Mouse (Mus musculus): ENCODE data around the gene Slc30a10. TPM values are rescaled to one million over a fixed set of nuclear protein-coding genes. Genes with fewer than 3 reads are reported as not detected.
A peak's percentile ranks its signal among the peaks of the same experiment; 100 is the strongest.

The Slc30a10 gene
- polyA plus RNA-seq, 1 experiment from 2014 or later = 1.4 TPM

- DNase-seq (ENCODE audit: low spot score) = no peak
- Histone ChIP-seq H3K36me3 (no peaks in the 10 kb centered on the region), H3K9me3 (replicated peaks) (no peaks in the 10 kb centered on the region), H3K4me3 (no peak overlapping the region), H3K4me1 (peaks cover 13% of the 10 kb centered on the region), H3K27me3 (ENCODE audit: low read depth, poor library complexity, severe bottlenecking) (no peaks in the 10 kb centered on the region), H3K27ac (replicated peaks) (peak overlapping the region; percentile 38; the same call in 1 of the 2 replicates)
- WGBS = 73% methylated on average over 18 of the region's 18 CpGs
Measured at GRCm38 (mm10) chr1:185441703-185442472, 12.8 kb upstream of the Slc30a10 start.

- Histone ChIP-seq H3K4me1 (no peaks in the 10 kb centered on the region), H3K27ac (replicated peaks) (no peak overlapping the region), H3K27me3 (ENCODE audit: low read depth, poor library complexity, severe bottlenecking) (peaks cover 10% of the 10 kb centered on the region), H3K36me3 (no peaks in the 10 kb centered on the region), H3K4me3 (no peak overlapping the region), H3K9me3 (replicated peaks) (no peaks in the 10 kb centered on the region)
- 89% methylated on average over 7 of the region's 7 CpGs for WGBS
- DNase-seq (ENCODE audit: low spot score) = no peak
Measured at GRCm38 (mm10) chr1:185448936-185449335, 5.7 kb upstream of the Slc30a10 start.

- peaks cover 6% of the 10 kb centered on the region for H3K4me1 ChIP-seq
- WGBS = 81% methylated on average over 2 of the region's 2 CpGs
- no peaks in the 10 kb centered on the region for H3K36me3 ChIP-seq
- H3K4me3 ChIP-seq = no peak overlapping the region
- H3K27ac ChIP-seq (replicated peaks) = no peak overlapping the region
- no peaks in the 10 kb centered on the region for H3K9me3 ChIP-seq (replicated peaks)
- peaks cover 17% of the 10 kb centered on the region for H3K27me3 ChIP-seq (ENCODE audit: low read depth, poor library complexity, severe bottlenecking)
- DNase-seq (ENCODE audit: low spot score) = no peak
Measured at GRCm38 (mm10) chr1:185449727-185450126, 4.9 kb upstream of the Slc30a10 start.

- Histone ChIP-seq H3K4me1 (peaks cover 19% of the 10 kb centered on the region), H3K9me3 (replicated peaks) (no peaks in the 10 kb centered on the region), H3K27me3 (ENCODE audit: low read depth, poor library complexity, severe bottlenecking) (peaks cover 31% of the 10 kb centered on the region), H3K4me3 (no peak overlapping the region), H3K36me3 (no peaks in the 10 kb centered on the region), H3K27ac (replicated peaks) (peak overlapping the region; percentile 28; the same call in 1 of the 2 replicates)
- DNase-seq (ENCODE audit: low spot score) = no peak
- WGBS = 93% methylated on average over 8 of the region's 8 CpGs
Measured at GRCm38 (mm10) chr1:185451077-185451476, 3.6 kb upstream of the Slc30a10 start.

GRCm38 (mm10) chr1:185451495-185451894, 3.2 kb upstream of the Slc30a10 start:
- Histone ChIP-seq H3K4me1 (peaks cover 19% of the 10 kb centered on the region), H3K27ac (replicated peaks) (no peak overlapping the region), H3K27me3 (ENCODE audit: low read depth, poor library complexity, severe bottlenecking) (peaks cover 35% of the 10 kb centered on the region), H3K36me3 (no peaks in the 10 kb centered on the region), H3K4me3 (no peak overlapping the region), H3K9me3 (replicated peaks) (no peaks in the 10 kb centered on the region)
- 92% methylated on average over 3 of the region's 3 CpGs for WGBS
- DNase-seq (ENCODE audit: low spot score) = no peak

GRCm38 (mm10) chr1:185452461-185452860, 2.2 kb upstream of the Slc30a10 start:
- H3K4me1 ChIP-seq = peaks cover 19% of the 10 kb centered on the region
- no peak overlapping the region for H3K27ac ChIP-seq (replicated peaks)
- H3K9me3 ChIP-seq (replicated peaks) = no peaks in the 10 kb centered on the region
- no peaks in the 10 kb centered on the region for H3K36me3 ChIP-seq
- H3K27me3 ChIP-seq (ENCODE audit: low read depth, poor library complexity, severe bottlenecking) = peaks cover 45% of the 10 kb centered on the region
- WGBS = 94% methylated on average over 6 of the region's 6 CpGs
- no peak for DNase-seq (ENCODE audit: low spot score)
- no peak overlapping the region for H3K4me3 ChIP-seq

GRCm38 (mm10) chr1:185454144-185454543, 504 bp upstream of the Slc30a10 start:
- no peak for DNase-seq (ENCODE audit: low spot score)
- Histone ChIP-seq H3K4me1 (peaks cover 19% of the 10 kb centered on the region), H3K9me3 (replicated peaks) (no peaks in the 10 kb centered on the region), H3K27me3 (ENCODE audit: low read depth, poor library complexity, severe bottlenecking) (peaks cover 47% of the 10 kb centered on the region), H3K27ac (replicated peaks) (peak overlapping the region; percentile 55; the same call in 1 of the 2 replicates), H3K4me3 (peak overlapping the region; percentile 73), H3K36me3 (no peaks in the 10 kb centered on the region)
- 34% methylated on average over 4 of the region's 4 CpGs for WGBS

GRCm38 (mm10) chr1:185454955-185455701, 480 bp downstream of the Slc30a10 start:
- Histone ChIP-seq H3K27ac (replicated peaks) (peak overlapping the region; percentile 80), H3K36me3 (no peaks in the 10 kb centered on the region), H3K9me3 (replicated peaks) (no peaks in the 10 kb centered on the region), H3K4me3 (peak overlapping the region; percentile 73), H3K27me3 (ENCODE audit: low read depth, poor library complexity, severe bottlenecking) (peaks cover 47% of the 10 kb centered on the region), H3K4me1 (peaks cover 19% of the 10 kb centered on the region)
- WGBS = under 1% methylated on average over 71 of the region's 71 CpGs
- peak; percentile 62 for DNase-seq (ENCODE audit: low spot score)

GRCm38 (mm10) chr1:185456327-185456726, 1.7 kb downstream of the Slc30a10 start:
- DNase-seq (ENCODE audit: low spot score) = no peak
- no peak overlapping the region for H3K4me3 ChIP-seq
- H3K27ac ChIP-seq (replicated peaks) = no peak overlapping the region
- WGBS = 82% methylated on average over 9 of the region's 9 CpGs
- H3K27me3 ChIP-seq (ENCODE audit: low read depth, poor library complexity, severe bottlenecking) = peaks cover 47% of the 10 kb centered on the region
- no peaks in the 10 kb centered on the region for H3K36me3 ChIP-seq
- no peaks in the 10 kb centered on the region for H3K9me3 ChIP-seq (replicated peaks)
- peaks cover 19% of the 10 kb centered on the region for H3K4me1 ChIP-seq

GRCm38 (mm10) chr1:185460096-185460495, 5.4 kb downstream of the Slc30a10 start:
- WGBS = 93% methylated on average over 5 of the region's 5 CpGs
- Histone ChIP-seq H3K27ac (replicated peaks) (no peak overlapping the region), H3K4me3 (no peak overlapping the region), H3K9me3 (replicated peaks) (no peaks in the 10 kb centered on the region), H3K36me3 (no peaks in the 10 kb centered on the region), H3K27me3 (ENCODE audit: low read depth, poor library complexity, severe bottlenecking) (peaks cover 25% of the 10 kb centered on the region), H3K4me1 (peaks cover 17% of the 10 kb centered on the region)
- DNase-seq (ENCODE audit: low spot score) = no peak

- peaks cover 8% of the 10 kb centered on the region for H3K4me1 ChIP-seq
- no peak overlapping the region for H3K4me3 ChIP-seq
- H3K27ac ChIP-seq (replicated peaks) = no peak overlapping the region
- H3K9me3 ChIP-seq (replicated peaks) = no peaks in the 10 kb centered on the region
- no peaks in the 10 kb centered on the region for H3K27me3 ChIP-seq (ENCODE audit: low read depth, poor library complexity, severe bottlenecking)
- WGBS = 81% methylated on average over 5 of the region's 5 CpGs
- DNase-seq (ENCODE audit: low spot score) = no peak
- H3K36me3 ChIP-seq = no peaks in the 10 kb centered on the region
Measured at GRCm38 (mm10) chr1:185462889-185463288, 8.2 kb downstream of the Slc30a10 start.

GRCm38 (mm10) chr1:185469551-185470021, 14.9 kb downstream of the Slc30a10 start:
- 82% methylated on average over 8 of the region's 8 CpGs for WGBS
- no peaks in the 10 kb centered on the region for H3K27me3 ChIP-seq (ENCODE audit: low read depth, poor library complexity, severe bottlenecking)
- H3K4me3 ChIP-seq = no peak overlapping the region
- H3K4me1 ChIP-seq = peaks cover 6% of the 10 kb centered on the region; the same call in 1 of the 2 replicates
- no peaks in the 10 kb centered on the region for H3K9me3 ChIP-seq (replicated peaks)
- no peak overlapping the region for H3K27ac ChIP-seq (replicated peaks)
- H3K36me3 ChIP-seq = no peaks in the 10 kb centered on the region
- DNase-seq (ENCODE audit: low spot score) = no peak
